Mouse (Mus musculus) lung, postnatal 0 days (tissue): ENCODE data around the gene Wdfy2. TPM values are rescaled to one million over a fixed set of nuclear protein-coding genes. Genes with fewer than 3 reads are reported as not detected.

Experiments used
- ATAC-seq: fragments of 200-750 bp; cut with Nextera tagmentation; 2 replicates; pipeline ENCODE4 v1.8.0; 2017; ENCODE audit warnings: moderate library complexity
- DNase-seq: peaks from one replicate; pipeline ENCODE4 v3.0.0-alpha.2; 2016; ENCODE audit warnings: low spot score
- H3K27ac ChIP-seq: fragments of 300-500 bp; sonication (generic); 2 replicates; pipeline ENCODE4 v1.5.1; 2014; ENCODE audit warnings: antibody characterized with exemption, mild to moderate bottlenecking, low read length, mixed read lengths
- H3K27me3 ChIP-seq: fragments of 300-500 bp; sonication (generic); replicated peaks from 2 replicates; pipeline ENCODE4 v1.6.1; 2014; ENCODE audit warnings: low read length, mixed read lengths; ENCODE audit not compliant: insufficient read depth
- H3K36me3 ChIP-seq: fragments of 300-500 bp; sonication (generic); 2 replicates; pipeline ENCODE4 v1.6.1; 2014; ENCODE audit warnings: low read length, mixed read lengths; ENCODE audit not compliant: insufficient read depth
- H3K4me1 ChIP-seq: fragments of 300-500 bp; sonication (generic); 2 replicates; pipeline ENCODE4 v1.6.1; 2014; ENCODE audit warnings: antibody characterized with exemption, low read depth, low read length, mixed read lengths; ENCODE audit not compliant: insufficient read depth
- H3K4me2 ChIP-seq: fragments of 300-500 bp; sonication (generic); replicated peaks from 2 replicates; pipeline ENCODE4 v1.6.1; 2014; ENCODE audit warnings: low read depth, mild to moderate bottlenecking, low read length, moderate library complexity, mixed read lengths
- H3K4me3 ChIP-seq: fragments of 300-500 bp; sonication (generic); 2 replicates; pipeline ENCODE4 v1.5.1; 2014; ENCODE audit warnings: low read depth, low read length
- H3K9ac ChIP-seq: fragments of 300-500 bp; sonication (generic); replicated peaks from 2 replicates; pipeline ENCODE4 v1.6.1; 2014; ENCODE audit warnings: low read depth, mild to moderate bottlenecking
- H3K9me3 ChIP-seq: fragments of 300-500 bp; sonication (generic); 2 replicates; pipeline ENCODE4 v1.6.1; 2016; ENCODE audit warnings: low read length, mixed read lengths
- CTCF ChIP-seq: IDR thresholded peaks from 2 replicates; pipeline ENCODE4 v1.5.1; 2016; ENCODE audit warnings: antibody characterized with exemption, mild to moderate bottlenecking
- EP300 ChIP-seq: IDR thresholded peaks from 2 replicates; pipeline ENCODE4 v1.6.1; 2016; ENCODE audit warnings: antibody characterized with exemption, mild to moderate bottlenecking, control low read depth
- WGBS: fragments of 180-500 bp; shearing (Covaris S2); extraction: QIAGEN DNeasy Blood & Tissue Kit; methylation state at CpG from one replicate; pipeline ENCODE4 v1.1.7; 2014; 5-methylcytosine and 5-hydroxymethylcytosine counted together
- polyA plus RNA-seq: library from polyadenylated mRNA; unstranded; fragments of >200 nt; fragmentation: Nextera tagmentation; extraction: Ambion mirVana; gene quantifications from 2 replicates; pipeline ENCODE4 v1.2.1, GENCODE M21; 2015

The Wdfy2 gene
- polyA plus RNA-seq, 1 experiment from 2014 or later, result 3.5 TPM

DNA sequence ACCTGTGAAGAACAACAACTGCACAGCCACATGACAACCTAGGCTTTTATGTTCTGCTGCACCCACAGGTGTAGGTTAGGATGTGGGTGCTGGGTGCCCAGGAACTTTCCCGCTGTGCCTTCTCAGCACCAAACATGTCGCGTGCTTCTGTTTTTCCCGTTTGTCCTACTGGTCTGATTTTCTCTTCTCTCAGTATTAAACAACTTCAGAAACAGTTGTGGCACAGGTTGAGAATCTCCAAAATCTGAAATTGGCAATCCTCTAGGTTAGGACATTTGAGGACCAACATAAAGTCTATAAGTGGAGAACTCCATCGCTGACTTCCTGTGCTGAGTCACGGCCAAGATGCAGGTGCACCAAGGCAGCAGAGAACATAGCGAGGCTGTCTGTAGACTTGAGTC lies 32.8 kb downstream of the Wdfy2 start:
- no peak overlapping the region for H3K4me2 ChIP-seq
- WGBS, result 93% methylated on average over 7 of the region's 7 CpGs
- no peak overlapping the region for H3K27ac ChIP-seq
- no peaks in the 10 kb centered on the region for H3K36me3 ChIP-seq
- no peak for DNase-seq
- ATAC-seq, result no peak
- no peak overlapping the region for H3K9ac ChIP-seq
- no peaks in the 10 kb centered on the region for H3K9me3 ChIP-seq
- no peak overlapping the region for H3K4me3 ChIP-seq
- no peaks in the 10 kb centered on the region for H3K27me3 ChIP-seq
- H3K4me1 ChIP-seq, result peaks cover 3% of the 10 kb centered on the region; the same call in 1 of the 2 replicates
- TF ChIP-seq EP300 (no peak), CTCF (no peak)

DNA sequence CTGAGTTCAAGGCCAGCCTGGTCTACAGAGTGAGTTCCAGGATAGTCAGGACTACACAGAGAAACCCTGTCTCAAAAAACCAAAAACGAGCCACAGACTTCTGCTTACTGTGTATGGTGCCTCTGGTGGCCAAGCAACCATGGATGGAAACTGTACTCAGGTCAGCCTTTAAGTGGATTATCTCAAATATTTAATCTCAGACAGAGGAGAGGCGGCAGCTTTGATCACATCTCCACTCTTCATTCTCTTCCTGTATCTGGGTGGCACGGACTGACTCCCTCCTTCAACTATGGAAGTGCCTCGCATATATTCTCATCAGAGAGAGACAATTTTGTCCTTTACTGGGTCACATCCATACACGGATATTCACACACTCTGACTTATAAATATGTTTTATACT lies 34.0 kb downstream of the Wdfy2 start:
- H3K4me2 ChIP-seq, result no peak overlapping the region
- no peak overlapping the region for H3K9ac ChIP-seq
- H3K27me3 ChIP-seq, result no peaks in the 10 kb centered on the region
- DNase-seq (no peak), ATAC-seq (no peak)
- TF ChIP-seq EP300, result no peak
- no peak for TF ChIP-seq CTCF
- H3K27ac ChIP-seq, result no peak overlapping the region
- WGBS, result 84% methylated on average over 5 of the region's 5 CpGs
- H3K36me3 ChIP-seq, result no peaks in the 10 kb centered on the region
- H3K4me3 ChIP-seq, result no peak overlapping the region
- no peaks in the 10 kb centered on the region for H3K9me3 ChIP-seq
- H3K4me1 ChIP-seq, result peaks cover 3% of the 10 kb centered on the region; the same call in 1 of the 2 replicates

DNA sequence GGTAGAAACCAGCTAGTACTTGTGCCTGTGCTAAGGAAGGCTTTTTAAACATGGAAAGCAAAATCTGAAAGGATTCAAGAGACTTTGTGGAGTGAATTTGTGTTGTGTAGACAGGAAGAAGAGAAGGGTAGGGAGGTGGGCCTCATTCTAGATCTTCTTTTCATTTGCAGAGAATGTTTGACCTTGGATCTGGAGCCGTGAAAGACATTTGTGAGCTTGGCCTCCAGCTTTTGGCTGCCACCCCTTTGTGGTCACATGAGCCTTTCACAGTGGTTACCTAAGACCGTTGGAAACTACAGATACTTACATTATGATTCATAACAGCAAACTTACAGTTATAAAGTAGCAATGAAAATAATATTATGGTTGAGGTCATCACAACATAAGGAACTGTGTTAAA lies 34.5 kb downstream of the Wdfy2 start:
- no peak for TF ChIP-seq EP300
- TF ChIP-seq CTCF, result no peak
- DNase-seq (no peak), ATAC-seq (no peak)
- H3K4me2 ChIP-seq, result no peak overlapping the region
- H3K27me3 ChIP-seq, result no peaks in the 10 kb centered on the region
- H3K9ac ChIP-seq, result no peak overlapping the region
- no peaks in the 10 kb centered on the region for H3K36me3 ChIP-seq
- WGBS, result 39% methylated on average over 2 of the region's 2 CpGs
- no peaks in the 10 kb centered on the region for H3K9me3 ChIP-seq
- H3K4me3 ChIP-seq, result no peak overlapping the region
- peaks cover 3% of the 10 kb centered on the region; the same call in 1 of the 2 replicates for H3K4me1 ChIP-seq
- H3K27ac ChIP-seq, result no peak overlapping the region

DNA sequence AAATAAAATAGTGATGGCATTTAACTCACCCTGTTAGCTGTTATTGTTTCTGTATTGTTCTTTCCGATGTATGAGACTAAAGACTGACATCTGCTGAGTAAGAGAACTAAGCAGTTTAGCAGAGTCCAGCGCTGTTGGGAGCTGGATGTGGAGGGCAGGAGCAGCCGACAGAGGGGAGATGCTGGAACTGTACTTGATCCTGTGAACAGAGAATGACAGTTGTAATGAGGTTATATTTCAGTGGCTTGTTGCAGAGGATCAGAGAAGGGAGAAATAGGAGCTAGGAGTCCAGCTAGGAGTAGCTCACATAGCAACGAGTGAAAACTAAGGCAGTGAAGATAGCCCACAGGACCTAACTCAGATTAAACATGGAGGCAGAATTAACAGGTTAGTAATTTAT lies 36.3 kb downstream of the Wdfy2 start:
- 74% methylated on average over 4 of the region's 4 CpGs for WGBS
- Histone ChIP-seq H3K4me1 (peaks cover 9% of the 10 kb centered on the region; the same call in 1 of the 2 replicates), H3K36me3 (no peaks in the 10 kb centered on the region), H3K4me3 (no peak overlapping the region), H3K27me3 (no peaks in the 10 kb centered on the region), H3K27ac (no peak overlapping the region), H3K9me3 (no peaks in the 10 kb centered on the region), H3K9ac (no peak overlapping the region), H3K4me2 (no peak overlapping the region)
- DNase-seq (no peak), ATAC-seq (no peak)
- TF ChIP-seq CTCF (no peak), EP300 (no peak)

DNA sequence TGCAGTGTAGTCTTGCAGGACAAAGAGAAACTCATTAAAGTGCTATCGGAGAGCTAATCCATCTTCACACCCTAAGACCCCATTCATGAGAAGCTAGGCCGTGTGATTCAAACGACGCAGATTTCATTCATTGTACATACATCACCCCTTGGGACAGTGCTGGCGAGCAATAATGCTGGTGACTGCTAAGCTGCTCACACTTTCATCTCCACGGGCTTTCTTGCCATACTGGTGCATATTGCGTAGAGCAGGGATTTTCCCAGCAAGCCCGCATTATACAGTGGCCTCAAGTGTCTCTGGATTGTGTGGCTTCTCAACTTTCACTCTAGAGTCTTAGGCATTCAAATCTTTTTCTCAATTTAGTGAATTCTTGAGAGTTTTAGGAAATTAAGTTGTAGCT lies 36.9 kb downstream of the Wdfy2 start:
- H3K9me3 ChIP-seq, result no peaks in the 10 kb centered on the region
- no peaks in the 10 kb centered on the region for H3K36me3 ChIP-seq
- no peak for TF ChIP-seq EP300
- TF ChIP-seq CTCF, result no peak
- H3K9ac ChIP-seq, result no peak overlapping the region
- H3K4me2 ChIP-seq, result no peak overlapping the region
- DNase-seq (no peak), ATAC-seq (no peak)
- no peaks in the 10 kb centered on the region for H3K27me3 ChIP-seq
- 76% methylated on average over 8 of the region's 8 CpGs for WGBS
- H3K4me3 ChIP-seq, result no peak overlapping the region
- no peak overlapping the region for H3K27ac ChIP-seq
- H3K4me1 ChIP-seq, result peaks cover 12% of the 10 kb centered on the region; the same call in 1 of the 2 replicates

DNA sequence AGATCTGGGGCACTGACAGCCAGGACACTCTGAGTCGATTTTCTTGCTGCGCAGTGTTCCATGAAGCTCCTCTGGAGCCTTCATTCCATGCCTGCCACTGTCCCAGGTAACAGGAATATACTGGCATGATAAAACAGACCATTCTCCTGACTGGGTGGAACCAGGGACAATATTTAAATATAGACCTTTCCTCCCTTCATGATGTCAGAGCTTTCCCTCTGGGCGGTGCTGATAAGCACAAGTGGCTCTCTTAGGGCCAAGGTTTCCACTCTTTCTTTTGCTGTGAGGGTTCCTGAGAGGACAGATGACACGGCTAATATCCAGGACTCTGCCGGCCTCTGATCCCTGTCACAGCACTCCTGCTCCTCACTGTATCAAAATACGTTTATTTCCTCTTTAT lies 40.6 kb downstream of the Wdfy2 start:
- Histone ChIP-seq H3K27ac (no peak overlapping the region), H3K4me1 (peaks cover 22% of the 10 kb centered on the region), H3K36me3 (no peaks in the 10 kb centered on the region), H3K4me3 (no peak overlapping the region), H3K27me3 (no peaks in the 10 kb centered on the region), H3K4me2 (no peak overlapping the region), H3K9ac (no peak overlapping the region), H3K9me3 (no peaks in the 10 kb centered on the region)
- WGBS, result 32% methylated on average over 6 of the region's 6 CpGs
- DNase-seq (peak; percentile 65), ATAC-seq (peak; percentile 15; the same call in 1 of the 2 replicates)
- TF ChIP-seq EP300 (no peak), CTCF (no peak)
